Mouse (Mus musculus): Measurements from ENCODE around the gene Limd2.
A peak's percentile ranks its signal among the peaks of the same experiment; 100 is the strongest.
"Not testable (repeated sequence)": the region's sequence is repeated elsewhere in the genome, so short reads cannot be mapped to it uniquely, and the experiment has no call there.

Limd2 gene

DNA sequence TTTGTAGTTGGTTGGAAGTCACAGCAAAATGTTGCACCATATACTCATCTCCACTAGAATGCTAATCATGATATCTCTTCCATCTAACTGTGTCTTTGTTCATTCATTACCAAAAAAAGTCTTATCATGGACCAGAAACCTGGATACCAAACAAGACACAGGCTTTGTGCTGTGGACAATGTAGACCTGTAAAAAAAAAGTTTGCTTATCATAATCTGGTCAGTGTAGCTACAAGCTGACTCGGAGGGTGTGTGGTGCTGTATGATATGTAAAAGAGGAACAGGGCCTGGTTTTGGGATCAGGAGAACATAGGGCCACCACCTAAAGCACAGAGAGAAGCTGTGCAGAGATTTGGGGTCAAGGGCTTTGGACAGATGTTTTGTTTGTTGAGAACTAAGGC lies 31.2 kb downstream of the Limd2 start:
- DNase-seq (ENCODE audit: extremely low read depth, low read depth): peak; percentile 87

DNA sequence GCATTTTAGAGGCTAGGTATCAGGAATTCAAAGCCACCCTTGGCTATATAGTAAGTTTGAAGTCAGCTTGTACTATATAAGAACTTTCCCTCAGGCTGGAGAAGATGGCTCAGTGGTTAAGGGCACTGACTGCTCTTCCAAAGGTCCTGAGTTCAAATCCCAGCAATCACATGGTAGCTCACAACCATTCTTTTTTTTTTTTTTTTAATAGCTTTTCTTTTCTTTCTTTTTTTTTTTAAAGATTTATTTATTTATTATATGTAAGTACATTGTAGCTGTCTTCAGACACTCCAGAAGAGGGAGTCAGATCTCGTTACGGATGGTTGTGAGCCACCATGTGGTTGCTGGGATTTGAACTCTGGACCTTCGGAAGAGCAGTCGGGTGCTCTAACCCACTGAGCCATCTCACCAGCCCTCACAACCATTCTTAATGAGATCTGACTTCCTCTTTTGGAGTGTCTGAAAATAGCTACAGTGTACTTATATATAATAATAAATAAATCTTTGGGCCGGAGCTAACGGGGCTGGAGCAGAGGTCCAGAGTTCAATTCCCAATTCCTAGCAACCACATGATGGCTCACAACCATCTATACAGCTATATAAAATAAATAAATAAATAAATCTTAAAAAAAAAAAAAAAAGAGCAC lies 33.8 kb downstream of the Limd2 start:
- not testable (repeated sequence) for DNase-seq (ENCODE audit: extremely low read depth, low read depth)

DNA sequence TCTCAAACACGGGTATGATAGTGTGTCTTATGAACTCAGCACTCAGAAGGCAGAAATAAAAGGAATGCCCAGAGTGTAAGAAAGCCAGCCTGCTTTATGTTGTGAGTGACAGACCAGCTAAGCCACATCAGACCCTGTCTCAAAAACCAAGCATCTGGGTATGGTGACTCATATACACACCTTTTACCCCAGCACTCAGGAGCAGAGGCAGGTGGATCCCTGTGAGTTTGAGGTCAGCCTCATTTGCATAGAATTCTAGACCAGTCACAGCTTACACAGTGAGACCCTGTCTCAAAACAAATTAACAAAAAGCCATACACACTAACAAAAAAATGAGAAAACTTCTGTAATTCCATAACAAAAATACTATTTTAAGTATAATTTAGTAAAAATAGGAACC lies 34.8 kb downstream of the Limd2 start:
- no peak for DNase-seq (ENCODE audit: extremely low read depth, low read depth)

DNA sequence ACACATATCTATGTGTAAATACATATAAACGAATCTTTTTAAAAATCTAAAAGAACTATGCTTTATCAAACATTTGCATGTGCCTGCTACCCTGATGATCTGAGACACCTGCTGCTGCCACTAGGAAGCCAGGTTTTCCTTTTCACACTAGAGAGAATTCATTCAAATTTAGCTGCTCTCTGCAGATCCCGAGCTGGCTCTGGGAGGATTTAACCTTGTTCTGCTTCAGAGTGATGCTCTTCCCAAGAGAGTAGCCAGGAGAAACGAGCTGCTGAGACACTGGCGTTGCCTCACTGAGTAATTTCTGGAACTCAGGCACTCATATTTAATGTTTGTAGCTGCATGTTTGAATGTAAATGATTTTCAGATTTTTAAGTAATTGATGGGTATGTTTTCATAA lies 35.9 kb downstream of the Limd2 start:
- no peak for DNase-seq (ENCODE audit: extremely low read depth, low read depth)

DNA sequence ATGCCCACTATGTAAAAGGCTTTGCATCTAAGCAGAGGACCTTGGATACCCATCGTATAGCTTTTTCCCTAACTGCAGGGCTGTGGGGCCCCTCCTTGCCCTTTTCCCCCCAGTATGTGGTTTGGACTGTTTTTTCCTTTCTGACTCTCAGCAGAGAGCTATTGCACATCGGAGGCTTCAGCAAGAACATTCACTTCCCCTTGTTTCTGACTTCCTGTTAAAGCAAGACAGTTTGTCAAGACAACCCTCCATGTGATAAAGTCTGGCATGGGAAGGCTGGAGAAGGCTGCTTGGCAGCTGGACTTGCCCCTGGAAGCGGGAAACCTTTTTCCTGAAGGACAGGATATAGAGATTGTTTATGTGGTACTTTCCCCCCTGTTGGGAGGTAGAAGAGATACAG lies 37.9 kb downstream of the Limd2 start:
- DNase-seq (ENCODE audit: extremely low read depth, low read depth): peak; percentile 50

DNA sequence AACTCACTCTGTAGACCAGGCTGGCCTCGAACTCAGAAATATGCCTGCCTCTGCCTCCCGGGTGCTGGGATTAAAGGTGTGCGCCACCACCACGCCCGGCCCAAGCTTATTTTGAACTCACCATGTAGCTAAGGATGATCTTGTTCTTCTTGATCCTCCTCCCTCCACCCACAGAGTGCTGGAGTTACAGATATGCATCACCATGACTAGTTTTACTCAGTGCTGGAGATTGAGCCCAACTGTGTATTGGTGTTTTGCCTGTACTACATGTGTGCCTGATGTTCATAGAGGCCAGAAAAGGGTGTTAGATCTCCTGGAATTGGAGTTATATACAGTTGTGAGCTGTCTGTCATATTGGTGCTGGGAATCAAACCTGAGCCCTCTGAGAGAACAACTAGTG lies 38.4 kb downstream of the Limd2 start:
- no peak for DNase-seq (ENCODE audit: extremely low read depth, low read depth)

DNA sequence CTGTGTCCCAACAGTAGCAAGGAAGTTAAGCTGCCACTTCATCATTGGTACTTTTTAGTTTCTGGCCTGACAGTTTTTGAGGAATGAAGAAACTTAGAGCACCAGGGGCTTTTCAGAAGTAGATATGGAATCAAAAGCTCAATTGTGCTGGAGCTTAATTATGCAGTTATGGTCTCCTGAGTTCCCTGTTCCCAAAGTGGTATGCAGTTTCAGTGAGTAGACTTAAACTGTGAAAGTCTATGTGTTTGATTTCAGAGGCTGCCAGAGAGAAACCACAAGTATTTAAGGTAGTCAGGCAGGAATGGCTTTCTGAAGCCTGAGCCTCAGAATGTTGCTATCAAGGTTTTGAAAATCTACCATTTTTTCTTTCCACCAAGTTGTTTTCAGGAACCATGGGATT lies 49.0 kb downstream of the Limd2 start:
- no peak for DNase-seq (ENCODE audit: extremely low read depth, low read depth)
